Mouse (Mus musculus): ENCODE data around the gene Ott.
"Not testable (repeated sequence)": the region's sequence is repeated elsewhere in the genome, so short reads cannot be mapped to it uniquely, and the experiment has no call there.

Gene Ott

DNA sequence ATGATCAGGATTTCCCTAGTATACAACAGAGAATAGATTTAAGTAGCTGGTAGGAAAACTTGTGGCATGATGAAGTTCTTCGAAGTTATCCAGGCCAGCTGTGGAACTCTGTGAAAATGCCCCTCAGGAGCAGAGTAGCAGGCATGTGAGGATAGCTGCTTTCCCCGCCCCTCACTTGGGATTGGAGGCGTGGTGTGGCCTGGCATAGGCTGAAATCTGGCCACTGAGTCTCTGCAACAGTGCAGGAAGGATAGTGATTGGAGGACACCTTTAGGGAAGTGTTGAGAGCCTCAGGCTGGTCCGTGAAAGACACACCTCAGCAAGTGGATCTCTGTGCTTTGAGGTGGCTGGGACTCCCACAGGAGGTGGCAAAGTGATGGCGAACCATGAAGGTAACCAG lies at the start of gene Ott:
Gene Ott (plus strand): TSS at position 301 of the 400 bp plus-strand sequence.
- not testable (repeated sequence) for DNase-seq (ENCODE audit: low read depth)
